Mouse (Mus musculus) CD4-positive helper T cell, adult 2 months (primary cell): ENCODE data around the gene Hebp1.

ENCODE experiments used
- DNase-seq: peaks from one replicate; pipeline ENCODE4 v3.0.0-alpha.2; 2012; ENCODE audit warnings: low read depth, missing footprints, low spot score

Gene Hebp1

DNA sequence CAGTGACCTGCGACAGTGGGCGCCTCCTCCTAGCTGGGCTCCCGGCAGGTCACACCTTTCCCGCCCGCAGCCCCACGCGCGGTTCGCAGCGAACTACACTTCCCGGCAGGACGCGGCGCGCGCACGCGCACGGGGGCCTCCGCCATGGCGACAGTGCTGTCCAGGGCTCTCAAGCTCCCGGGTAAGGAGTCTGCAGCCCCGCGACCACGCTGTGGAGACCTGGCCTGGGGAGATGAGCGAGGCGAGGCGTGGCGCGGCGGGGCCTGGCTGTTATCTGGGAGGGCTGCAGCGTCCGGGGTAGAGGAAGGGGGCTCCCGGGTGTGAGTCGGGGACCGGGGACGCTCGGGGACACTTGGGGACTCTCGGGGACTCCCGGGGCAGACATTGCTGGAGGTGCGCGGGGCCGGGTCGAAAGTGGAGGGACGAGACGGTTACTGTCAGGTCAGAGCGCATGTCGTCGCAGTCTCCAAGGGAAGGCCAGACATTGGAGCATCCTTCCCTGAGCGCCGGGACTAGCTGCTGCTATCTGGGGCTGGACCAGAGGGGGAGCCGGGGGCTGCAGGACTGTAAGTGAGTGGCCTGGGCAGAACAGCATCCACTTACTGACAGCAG, at the start of gene Hebp1, which contains the start of gene Fam234b:
Gene Hebp1, minus strand, starts transcription at position 102 of the 612 bp plus-strand sequence.
Gene Fam234b, plus strand, starts transcription at position 57 of the 612 bp plus-strand sequence.
- peak; percentile 79 for DNase-seq

DNA sequence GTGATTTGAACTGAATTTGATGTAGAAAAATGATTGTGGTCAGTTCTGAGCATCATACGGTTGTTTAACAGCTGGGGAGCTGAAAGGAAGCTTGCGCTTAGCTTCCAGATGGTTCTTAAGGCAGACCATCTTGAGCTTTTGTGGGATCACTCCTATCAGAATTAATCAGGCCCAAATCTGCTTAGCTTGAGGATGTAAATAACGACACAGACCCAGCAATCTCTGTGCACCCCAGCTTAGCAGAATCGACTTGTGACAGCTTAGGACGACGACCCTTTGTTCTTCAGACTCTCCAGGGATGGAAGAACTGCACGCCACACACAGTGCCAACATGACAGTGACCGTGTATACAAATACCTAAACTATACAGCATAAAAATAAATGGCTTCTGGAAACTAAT, 47.8 kb upstream of the Hebp1 start:
- DNase-seq = no peak

DNA sequence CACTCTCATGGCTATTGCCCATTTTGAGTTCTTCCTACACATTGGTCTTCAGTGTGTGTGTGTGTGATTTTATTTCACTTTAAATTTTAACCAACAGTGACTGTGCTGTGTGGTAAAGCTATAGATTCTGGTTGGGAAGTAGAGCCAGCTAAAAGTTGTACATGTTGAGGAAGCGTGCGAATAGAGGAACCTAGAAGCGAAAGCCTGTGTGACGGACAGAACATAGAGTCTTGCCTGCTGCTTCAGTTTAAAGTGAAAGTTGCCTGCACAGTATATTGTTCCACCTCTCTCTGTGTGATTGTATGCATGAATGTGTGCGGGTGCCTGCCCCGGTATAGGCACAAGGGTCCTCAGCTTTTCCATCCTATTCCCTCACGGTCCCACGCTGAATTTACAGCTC, 42.5 kb upstream of the Hebp1 start:
- DNase-seq = no peak

DNA sequence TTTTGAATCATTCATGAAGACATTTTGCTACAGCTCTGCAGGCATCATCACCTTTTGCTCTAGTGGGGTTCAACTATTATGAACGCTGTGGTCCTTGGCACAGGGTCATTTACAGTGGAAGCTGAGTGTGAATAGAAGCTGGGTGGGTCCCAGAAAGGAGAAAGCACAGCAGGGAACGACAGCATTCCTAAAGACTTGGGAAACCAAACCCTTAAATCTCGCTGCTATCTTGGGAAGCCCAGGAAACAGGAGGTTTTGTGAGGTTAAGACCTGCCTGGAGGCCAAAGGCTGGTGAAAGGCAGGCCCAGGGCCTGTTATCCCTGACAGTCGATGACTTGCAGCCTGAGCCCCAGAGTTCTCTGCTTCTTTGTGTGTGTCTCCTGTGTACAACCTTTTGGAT, 40.4 kb upstream of the Hebp1 start:
- no peak for DNase-seq

DNA sequence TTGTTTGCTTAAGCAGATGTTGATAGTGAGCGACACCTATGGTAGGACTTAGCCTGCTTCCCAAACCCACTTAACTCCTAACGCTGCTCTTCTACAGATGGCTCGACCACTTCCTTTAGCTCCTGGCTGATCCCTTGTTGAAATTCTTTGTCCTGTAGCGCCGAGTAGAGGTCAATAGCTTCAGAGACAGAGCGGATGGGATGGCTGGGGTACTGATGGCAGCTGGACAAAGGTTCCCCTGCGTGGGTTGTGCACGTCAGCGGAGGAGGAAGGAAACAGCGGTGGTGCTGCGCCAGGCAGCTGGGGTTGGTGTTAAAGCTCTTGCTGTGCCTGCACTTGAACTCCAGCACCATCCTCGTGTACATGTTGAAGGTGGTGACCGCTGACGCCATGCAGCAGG, 39.5 kb upstream of the Hebp1 start:
- no peak for DNase-seq

DNA sequence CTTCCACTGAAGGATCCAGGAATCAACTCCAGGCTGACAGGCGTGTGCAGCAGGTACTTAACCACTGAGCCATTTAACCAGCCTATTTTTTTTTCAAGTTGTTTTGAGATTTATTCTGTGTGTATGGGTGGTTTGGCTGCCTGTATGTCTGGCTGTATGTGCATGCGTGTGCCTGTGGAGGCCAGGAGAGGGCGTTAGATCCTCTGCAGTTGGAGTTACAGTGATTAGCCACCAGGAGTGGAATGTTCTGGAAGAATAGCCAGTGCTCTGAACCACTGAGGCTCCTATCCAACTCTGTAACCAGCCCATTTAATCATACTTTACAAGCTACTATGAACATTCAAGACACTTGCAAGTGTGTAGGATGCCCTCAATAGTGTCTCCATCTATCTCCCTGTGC, 38.8 kb upstream of the Hebp1 start:
- no peak for DNase-seq

DNA sequence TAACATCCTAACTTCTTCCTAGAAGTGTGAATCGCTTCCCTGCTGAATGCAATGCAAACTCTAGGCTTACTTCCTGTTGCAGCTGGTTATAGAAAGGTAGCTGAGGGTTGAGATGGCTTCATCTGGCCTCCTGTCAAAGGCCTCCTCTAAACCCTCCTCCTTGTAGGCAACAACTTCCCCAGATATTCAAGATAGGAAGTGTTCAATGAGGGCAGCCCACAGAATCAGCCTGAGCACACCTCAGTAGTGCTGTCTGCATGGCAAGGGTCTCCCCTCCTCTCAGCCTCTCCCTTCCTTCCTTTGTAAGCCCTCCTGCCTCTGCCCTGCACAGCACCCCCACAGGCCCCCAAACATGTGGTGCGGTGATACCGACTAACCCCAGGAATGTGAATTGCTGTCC, 37.9 kb upstream of the Hebp1 start:
- no peak for DNase-seq

DNA sequence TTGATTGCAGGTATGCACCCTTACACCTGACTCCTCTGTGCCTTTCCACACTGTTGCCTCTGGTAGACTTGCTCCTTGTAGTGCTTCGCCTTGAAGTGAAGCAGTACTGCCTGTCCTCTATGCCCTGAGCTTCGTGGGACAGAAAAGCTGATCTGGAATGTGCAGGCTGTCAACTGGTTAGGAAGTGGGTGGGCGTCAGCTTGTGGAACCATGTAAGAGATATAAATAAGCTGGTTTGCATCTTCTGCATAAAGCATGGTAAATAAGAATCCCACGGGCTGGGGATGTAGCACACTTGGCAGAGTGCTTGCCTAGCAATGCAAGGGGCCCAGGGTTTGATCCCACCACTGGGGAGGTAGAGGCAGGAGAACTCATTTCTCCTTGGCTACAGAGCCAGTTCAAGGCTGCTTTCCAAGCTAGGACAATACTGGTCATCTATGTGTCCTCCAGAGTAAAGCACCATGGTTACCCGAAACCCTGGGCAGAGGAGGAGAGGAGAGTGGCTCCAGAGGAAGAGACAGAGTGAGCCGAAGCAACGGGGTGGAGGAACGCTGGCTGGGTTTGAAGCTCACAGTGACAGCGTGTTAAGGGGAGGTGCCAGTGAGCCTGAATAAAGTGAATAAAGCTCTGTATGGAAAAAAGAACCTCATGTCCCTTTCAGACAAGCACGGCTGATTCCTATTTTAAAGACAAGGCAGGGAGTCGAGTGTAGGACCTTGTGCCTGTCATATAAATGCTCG, 34.8 kb upstream of the Hebp1 start:
- DNase-seq = no peak

DNA sequence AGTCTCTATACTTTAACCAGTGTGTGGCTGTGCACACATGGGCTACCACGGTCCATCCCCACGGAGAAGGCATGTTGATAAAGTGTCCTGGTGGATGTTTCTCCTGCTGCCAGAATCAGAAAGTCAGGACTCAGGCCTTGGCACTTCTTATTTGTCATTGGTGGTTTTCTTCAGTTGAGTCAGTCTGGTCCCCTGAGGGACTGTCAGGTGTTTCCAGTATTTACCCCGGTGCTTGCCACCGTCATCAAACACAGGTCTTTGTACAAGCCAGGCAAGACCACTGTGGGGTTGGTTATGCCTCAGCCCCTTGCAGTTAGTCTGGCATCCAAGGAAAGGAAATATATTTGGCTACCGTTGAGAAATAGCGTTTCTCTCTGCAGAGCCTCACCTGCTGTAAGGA, 32.8 kb upstream of the Hebp1 start:
- DNase-seq = no peak

DNA sequence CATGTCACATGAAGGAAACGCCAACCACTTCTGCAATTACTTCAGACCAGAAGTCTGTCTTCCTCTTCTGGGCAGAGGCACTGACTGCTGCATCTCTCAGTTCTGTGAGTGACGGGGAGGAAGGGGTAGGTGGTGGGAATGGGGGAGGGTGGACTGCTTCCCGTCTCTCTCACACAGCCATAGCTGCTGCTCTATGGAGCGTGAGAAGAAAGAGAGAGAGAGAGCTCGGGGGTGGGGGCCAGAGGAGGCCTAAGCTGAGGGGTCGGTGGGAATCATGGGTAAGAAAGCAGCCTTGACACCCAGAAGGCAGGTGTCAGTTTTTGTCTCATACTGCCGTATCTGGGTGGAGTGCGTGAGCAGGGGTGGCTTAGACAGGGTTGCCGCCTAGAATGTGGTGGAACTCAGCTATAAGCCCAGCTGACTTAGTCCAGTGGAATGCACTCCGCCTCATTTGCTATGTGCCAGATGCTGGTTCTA, 30.7 kb upstream of the Hebp1 start:
- no peak for DNase-seq

DNA sequence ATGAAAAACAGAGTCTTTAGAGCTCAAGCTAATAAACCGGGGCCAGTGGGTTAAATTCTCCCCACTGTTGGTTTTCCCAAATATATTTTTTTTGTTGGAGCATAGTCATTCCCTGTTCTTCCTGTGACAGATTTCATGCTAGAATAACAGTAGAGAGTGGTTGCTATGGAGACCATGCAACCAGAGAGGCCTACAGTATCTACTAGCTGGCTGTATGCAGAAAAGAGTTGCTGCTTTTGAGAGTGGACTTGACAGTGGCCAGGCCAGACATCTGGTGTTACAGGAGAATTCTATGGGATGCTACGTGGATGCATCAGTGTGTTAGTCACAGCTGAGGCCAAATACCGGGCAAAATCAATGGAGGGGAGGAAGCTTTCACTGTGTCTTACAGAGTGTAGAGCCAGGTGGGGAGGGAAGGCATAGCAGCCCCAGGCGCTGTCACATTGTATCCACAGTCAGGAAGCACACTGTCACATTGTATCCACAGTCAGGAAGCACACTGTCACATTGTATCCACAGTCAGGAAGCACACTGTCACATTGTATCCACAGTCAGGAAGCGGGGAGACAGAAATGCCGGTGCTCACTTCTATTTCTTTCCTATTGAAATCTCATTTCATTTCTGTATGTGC, 26.1 kb upstream of the Hebp1 start:
- no peak for DNase-seq

DNA sequence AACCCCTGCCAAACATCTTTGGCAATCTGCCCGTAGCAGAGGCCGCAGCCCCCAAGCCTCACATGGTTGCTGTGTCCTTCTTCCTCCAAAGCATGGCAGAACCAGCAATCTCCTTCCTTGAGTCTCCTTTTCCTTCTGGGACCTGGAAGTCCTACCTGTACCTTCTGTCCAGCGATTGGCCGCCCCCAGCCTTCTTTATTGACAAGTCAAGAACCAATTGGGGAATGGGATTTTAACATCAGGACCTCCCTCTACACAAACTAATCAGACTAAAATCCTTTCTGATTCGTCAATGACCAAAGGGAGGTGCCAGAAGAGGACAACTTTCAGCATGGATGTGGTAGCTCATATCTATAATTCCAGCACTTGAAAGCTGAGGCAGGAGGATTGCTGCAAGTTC, 22.1 kb upstream of the Hebp1 start:
- DNase-seq = no peak

DNA sequence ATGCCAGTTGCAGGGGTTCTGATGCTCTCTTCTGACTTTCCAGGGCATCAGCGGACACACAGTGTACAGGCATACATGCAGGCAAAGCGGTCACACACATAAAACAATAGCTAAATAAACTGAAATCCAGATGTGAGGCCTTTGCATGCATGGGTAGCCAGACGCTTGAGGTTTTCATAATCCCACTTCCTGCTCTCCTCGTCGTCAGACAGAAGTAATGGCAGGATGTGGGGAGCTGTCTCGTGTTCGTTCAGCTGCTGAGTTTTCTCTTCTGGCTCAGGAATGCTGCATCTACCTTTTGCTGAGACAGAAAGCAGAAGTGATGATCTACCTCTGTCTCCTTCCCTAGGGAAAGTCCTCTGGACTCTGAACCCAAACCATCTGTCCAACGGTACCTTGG, 20.5 kb upstream of the Hebp1 start:
- DNase-seq = peak; percentile 63

DNA sequence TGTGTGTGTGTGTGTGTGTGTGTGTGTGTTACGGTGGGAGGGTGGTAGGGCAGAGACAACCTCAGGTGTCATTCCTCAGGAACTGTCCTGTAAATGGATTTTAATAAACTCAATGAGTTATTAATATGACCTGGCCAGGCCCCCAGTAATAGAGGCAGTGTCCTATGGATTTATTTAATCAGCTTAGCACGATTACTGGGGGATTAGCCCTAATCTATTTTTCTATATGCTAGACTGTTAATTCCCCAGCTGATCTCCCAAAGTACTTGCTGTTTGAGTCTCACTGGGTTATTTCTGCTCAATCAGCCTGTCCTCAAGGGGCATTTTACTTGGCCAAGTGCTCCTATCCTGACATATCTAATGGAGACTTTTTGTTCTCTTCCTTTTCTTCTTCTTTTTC, 14.8 kb upstream of the Hebp1 start:
- no peak for DNase-seq

DNA sequence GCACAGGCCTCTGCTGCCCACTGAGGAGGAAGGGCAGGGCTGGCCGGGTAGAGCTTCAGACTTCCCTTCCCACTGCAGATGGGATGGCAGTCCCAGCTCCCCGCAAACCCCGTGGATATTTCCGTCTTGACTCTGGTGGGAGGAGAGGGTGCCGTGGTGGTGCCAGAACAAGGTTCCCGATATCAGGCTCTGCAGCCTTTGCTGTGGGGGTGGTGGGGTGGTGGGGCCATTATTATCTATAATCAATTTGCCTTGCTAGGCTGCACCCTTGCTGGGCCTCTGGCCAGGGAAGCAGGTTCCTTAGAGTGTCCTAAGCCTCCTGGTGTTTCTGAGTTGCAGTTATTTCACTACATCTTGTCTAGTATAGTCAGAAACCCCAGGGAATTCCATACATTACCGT, 13.3 kb upstream of the Hebp1 start:
- no peak for DNase-seq

DNA sequence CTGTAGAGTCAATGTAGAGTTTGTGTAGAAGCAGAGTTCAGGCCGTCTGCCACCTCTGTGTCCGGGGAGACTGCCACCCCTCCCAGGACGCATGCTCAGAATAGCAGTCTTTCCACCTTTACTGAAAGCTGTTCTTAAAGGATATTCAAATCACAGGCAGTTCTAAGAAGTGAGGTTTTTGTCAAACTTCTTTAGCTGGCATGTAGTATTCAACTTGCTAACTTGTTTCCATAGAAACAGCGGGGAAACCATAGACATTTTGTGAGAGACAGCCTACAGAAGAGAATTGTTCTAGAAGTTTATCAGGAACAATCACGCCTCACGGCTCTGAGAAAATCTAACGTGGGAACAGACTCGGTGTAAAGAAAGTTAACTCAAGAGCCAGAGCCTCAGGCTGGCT, 9.1 kb upstream of the Hebp1 start:
- no peak for DNase-seq

DNA sequence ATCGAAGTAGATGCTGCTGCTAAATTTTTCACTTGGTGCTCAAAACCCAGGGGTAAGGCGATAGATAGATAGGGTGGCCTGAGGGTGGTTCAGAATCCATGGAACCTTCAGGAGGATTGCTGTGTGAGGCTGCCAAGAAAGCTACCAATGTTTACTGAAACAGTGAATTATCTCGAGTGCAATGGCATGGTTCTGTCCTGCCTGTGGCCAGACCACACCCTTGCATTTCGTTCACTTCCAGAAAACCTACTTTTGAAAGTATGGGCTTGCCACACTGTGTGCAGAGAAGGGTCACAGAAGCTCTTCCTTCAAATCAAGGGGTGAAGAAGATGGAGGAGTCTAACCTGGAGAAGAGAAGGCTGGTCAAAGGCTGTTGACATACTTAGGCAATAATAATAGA, 8.0 kb upstream of the Hebp1 start:
- DNase-seq = no peak

DNA sequence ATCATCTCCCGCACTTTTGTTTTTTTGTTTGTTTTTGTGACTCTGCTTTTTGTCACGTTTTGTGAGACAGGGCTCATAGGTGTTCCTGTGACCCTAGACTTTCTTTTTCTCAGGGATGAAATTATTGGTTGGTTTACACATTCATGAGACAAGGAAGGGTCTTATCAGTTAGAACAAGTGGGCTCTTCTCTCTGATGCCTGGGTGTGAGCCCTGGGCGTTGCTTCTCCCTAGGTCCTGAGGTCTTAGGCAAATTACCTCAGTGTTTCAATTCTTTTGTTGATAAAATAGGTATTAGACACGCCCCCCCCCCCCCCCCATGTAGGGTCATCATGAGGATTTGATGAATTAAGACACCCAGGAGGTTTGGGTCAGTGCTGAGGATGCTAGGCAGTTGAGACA, 7.0 kb upstream of the Hebp1 start:
- DNase-seq = no peak

DNA sequence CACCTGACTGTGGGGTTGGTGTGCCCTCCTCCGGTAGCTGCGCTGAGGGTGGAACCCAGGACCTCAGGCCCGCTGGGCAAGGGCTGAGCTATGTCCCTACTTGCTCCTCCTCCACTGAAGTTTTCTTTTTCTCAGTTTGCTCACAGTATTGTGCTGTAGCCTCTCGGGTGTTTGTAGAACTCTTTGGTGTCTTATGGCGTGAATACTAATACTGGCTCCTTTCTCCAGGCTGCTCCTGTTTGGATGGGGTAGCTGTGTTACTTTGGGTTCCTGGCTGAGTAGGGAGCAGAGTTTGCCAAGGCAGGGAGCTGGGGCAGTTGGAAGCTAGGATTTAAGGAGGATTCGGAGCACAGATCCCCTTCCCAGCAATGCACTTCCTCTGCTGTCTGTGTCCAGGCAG, 5.9 kb upstream of the Hebp1 start:
- DNase-seq = no peak

DNA sequence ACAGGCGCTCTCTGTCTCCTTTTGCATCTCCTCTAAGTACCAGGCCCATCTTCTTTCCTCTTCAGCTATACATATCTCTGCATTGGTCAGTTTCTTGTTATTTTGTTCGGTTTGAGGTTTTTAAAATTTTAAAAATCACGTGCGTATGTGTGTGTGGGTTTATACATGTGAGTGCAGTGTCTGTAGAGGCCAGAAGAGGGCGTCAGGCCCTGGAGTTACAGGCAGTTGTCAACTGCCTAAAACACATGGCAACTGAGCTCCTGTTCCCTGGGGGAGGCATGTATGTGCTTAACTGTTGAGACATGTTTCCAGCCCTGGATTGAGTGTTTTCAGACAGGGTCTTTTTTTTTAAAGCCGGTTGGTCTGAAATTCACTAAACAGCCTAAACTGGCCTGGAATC, 4.8 kb upstream of the Hebp1 start:
- no peak for DNase-seq

DNA sequence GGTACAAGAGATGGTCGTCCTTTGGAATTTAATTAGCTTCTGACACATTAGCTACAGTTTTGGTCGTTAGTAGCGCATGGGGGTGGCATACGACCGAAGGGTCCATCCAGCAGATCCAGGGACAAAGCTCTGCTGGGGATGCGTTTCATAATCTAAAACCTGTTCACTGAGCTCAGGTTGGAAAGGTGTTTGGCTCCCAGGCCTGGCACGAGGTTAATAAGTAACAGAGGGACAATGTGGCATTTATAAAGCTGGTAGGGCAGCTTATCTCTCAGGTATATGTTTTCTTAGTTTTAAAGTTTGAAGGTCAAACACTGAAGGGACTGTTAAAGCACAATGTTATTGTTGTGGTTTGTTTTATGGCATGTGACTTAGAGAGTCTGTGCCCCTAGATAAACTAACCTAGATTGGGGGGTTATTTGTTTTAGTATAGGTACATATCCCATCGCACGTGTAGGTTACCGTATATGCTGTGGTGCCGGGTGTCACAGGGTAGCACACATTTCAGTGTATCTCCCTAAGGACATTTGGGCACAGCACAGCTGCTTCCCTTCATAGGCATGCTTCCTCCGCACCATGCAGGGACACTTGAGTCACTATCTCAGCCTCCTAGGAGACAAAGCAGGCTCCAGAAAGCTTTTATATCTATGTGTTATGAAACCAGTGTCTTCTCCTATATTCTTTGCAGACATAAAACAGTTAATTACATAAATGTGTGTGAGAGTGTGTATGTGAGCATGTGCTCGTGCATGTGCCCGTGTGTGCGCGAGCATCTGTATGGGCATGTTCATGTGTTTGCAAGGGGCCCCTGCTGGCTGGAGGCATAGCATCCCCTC, 2.5 kb upstream of the Hebp1 start:
- no peak for DNase-seq

DNA sequence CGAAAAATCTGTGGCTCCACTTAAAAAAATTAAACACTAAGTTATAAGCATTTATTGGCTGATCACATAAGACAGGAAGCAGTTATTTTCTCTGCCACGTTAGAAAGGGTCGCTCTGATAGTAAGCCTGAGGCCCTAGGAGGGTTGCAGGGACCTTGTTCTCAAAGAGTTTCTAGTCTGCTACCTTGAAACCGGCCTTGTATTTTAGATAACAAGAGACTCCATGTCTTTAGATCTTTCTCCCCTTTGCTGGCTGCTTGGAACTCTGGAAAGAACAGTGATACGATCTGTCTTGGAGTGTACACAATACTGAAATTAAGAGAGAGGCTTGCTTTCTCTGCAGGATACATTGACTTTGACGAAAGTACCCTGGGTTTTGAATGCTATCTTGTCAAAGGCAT, 904 bp upstream of the Hebp1 start:
- no peak for DNase-seq
